Mouse (Mus musculus) olfactory bulb, adult 2 months (tissue): ENCODE data around the gene Gse1. TPM values are rescaled to one million over a fixed set of nuclear protein-coding genes. Genes with fewer than 3 reads are reported as not detected.
A peak's percentile ranks its signal among the peaks of the same experiment; 100 is the strongest.

ENCODE experiments used
- H3K27ac ChIP-seq: fragments of 200-500 bp; 2 replicates; pipeline ENCODE4 v1.5.1; 2012; ENCODE audit warnings: low read depth, low read length; ENCODE audit not compliant: insufficient read depth
- H3K4me1 ChIP-seq: fragments of 200-500 bp; 2 replicates; pipeline ENCODE4 v1.6.1; 2012; ENCODE audit warnings: low read length; ENCODE audit not compliant: control insufficient read depth, insufficient read depth
- H3K4me3 ChIP-seq: fragments of 200-500 bp; 2 replicates; pipeline ENCODE4 v1.5.1; 2012; ENCODE audit warnings: mild to moderate bottlenecking, low read depth, low read length, moderate library complexity; ENCODE audit not compliant: insufficient read depth
- CTCF ChIP-seq: fragments of 200-500 bp; IDR thresholded peaks from 2 replicates; pipeline ENCODE4 v1.5.1; 2012; ENCODE audit warnings: low read depth, mild to moderate bottlenecking, low read length, moderate library complexity; ENCODE audit not compliant: insufficient read depth
- POLR2A ChIP-seq: fragments of 200-500 bp; IDR thresholded peaks from 2 replicates; pipeline ENCODE4 v1.6.1; 2012; ENCODE audit warnings: mild to moderate bottlenecking, low read depth, low read length, moderate library complexity; ENCODE audit not compliant: insufficient read depth
- WGBS: fragments of 180-500 bp; shearing (Covaris S2); methylation state at CpG from one replicate; pipeline ENCODE4 v1.1.7; 2018; 5-methylcytosine and 5-hydroxymethylcytosine counted together
- polyA plus RNA-seq: library from polyadenylated mRNA; stranded (reverse); fragments of >200 nt; gene quantifications from 2 replicates; pipeline ENCODE4 v1.2.4, GENCODE M21; 2012; ENCODE audit warnings: low replicate concordance; ENCODE audit not compliant: missing spikeins, insufficient read depth, insufficient read length

Gene Gse1
- polyA plus RNA-seq, 1 experiment, result 42.5 TPM

DNA sequence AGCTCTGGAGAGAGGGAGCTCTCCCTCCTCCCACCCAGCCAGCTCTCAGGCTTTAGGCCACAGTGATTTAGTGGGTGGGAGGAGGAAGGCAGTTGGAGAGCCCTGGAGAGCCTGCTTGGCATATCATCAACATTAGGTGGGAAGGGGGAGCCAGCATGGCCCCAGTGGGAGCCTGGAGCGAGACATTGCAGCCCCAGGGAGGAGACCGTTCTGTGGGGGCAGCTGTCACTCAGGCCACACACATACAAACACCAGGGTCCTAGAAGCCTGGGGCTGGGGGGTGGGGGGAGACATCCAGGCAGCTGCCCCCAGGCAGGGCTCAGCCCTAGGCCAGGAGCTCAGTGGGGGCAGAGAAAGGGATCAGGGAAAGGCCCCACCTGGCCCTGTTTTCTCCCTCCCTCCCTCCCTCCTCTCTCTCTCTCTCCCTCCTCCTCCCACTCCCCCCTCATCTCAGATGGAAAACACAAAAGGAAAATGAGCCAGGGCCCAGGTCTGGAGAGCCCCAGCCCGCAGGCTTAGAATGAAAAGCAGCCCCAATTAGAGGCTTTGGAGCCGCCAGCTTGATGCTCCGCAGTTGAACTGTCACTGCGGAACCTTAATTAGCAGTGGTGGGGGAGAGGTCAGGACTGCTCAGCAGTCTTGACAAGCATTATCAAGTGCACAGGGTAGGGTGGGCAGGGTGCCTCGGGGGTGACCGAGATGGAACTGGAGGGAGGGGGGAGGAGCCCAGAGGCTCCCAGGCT, 197.1 kb downstream of the Gse1 start:
- H3K4me1 ChIP-seq, result peaks cover 82% of the 10 kb centered on the region
- peak overlapping the region; percentile 87 for H3K27ac ChIP-seq
- no peak for TF ChIP-seq CTCF
- no peak for TF ChIP-seq POLR2A
- H3K4me3 ChIP-seq, result no peak overlapping the region
- WGBS, result 13% methylated on average over 8 of the region's 8 CpGs

- H3K27ac ChIP-seq, result peak overlapping the region; percentile 58
- 58% methylated on average over 1 of the region's 1 CpGs for WGBS
These were observed 197.8 kb downstream of the Gse1 start for GRCm38 (mm10) chr8:120426105-120426504.

GRCm38 (mm10) chr8:120426622-120427385, 198.5 kb downstream of the Gse1 start:
- Histone ChIP-seq H3K4me1 (peaks cover 73% of the 10 kb centered on the region), H3K27ac (peak overlapping the region; percentile 58), H3K4me3 (no peak overlapping the region)
- TF ChIP-seq CTCF, result no peak
- TF ChIP-seq POLR2A, result no peak
- WGBS, result 20% methylated on average over 20 of the region's 20 CpGs

More at GRCm38 (mm10) chr8:120426105-120426504, 197.8 kb downstream of the Gse1 start:
- TF ChIP-seq POLR2A (no peak), CTCF (no peak)
- H3K4me3 ChIP-seq, result no peak overlapping the region
- peaks cover 78% of the 10 kb centered on the region for H3K4me1 ChIP-seq

GRCm38 (mm10) chr8:120428492-120428891, 200.2 kb downstream of the Gse1 start:
- Histone ChIP-seq H3K4me1 (peaks cover 71% of the 10 kb centered on the region), H3K27ac (no peak overlapping the region), H3K4me3 (no peak overlapping the region)
- 92% methylated on average over 5 of the region's 5 CpGs for WGBS
- TF ChIP-seq CTCF (no peak), POLR2A (no peak)

DNA sequence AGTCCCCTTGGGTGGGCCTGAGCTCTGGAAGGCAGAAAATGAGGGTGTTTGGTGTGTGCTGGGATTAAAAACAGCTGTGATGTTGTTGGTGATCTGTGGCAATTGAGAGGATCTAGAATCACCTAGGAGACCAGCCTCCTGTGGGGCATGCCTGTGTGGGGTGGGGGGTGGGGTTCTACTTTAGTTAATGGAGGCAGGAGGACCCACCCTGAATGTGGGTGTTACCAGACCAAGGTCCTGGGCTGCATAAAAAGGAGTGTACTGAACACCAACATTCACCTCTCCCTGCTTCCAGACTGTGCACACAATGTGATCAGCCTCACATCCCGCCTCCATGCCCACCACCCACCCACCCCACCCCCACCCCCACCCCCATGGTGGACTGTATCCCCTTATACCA, 200.9 kb downstream of the Gse1 start:
- WGBS, result 100% methylated on average over 1 of the region's 1 CpGs
- Histone ChIP-seq H3K4me1 (peaks cover 64% of the 10 kb centered on the region), H3K27ac (no peak overlapping the region), H3K4me3 (no peak overlapping the region)
- TF ChIP-seq CTCF, result no peak
- TF ChIP-seq POLR2A, result no peak

- Histone ChIP-seq H3K4me3 (no peak overlapping the region), H3K4me1 (peaks cover 59% of the 10 kb centered on the region), H3K27ac (no peak overlapping the region)
- WGBS, result 96% methylated on average over 12 of the region's 12 CpGs
- TF ChIP-seq POLR2A (no peak), CTCF (no peak)
These were observed 202.8 kb downstream of the Gse1 start for GRCm38 (mm10) chr8:120431042-120431441.

- Histone ChIP-seq H3K4me1 (peaks cover 59% of the 10 kb centered on the region), H3K27ac (peak overlapping the region; percentile 47; the same call in 1 of the 2 replicates), H3K4me3 (no peak overlapping the region)
- 78% methylated on average over 7 of the region's 7 CpGs for WGBS
- TF ChIP-seq POLR2A (no peak), CTCF (no peak)
These were observed 204.2 kb downstream of the Gse1 start for GRCm38 (mm10) chr8:120432438-120432837.

GRCm38 (mm10) chr8:120433143-120433542, 204.9 kb downstream of the Gse1 start:
- H3K4me1 ChIP-seq, result peaks cover 61% of the 10 kb centered on the region

DNA sequence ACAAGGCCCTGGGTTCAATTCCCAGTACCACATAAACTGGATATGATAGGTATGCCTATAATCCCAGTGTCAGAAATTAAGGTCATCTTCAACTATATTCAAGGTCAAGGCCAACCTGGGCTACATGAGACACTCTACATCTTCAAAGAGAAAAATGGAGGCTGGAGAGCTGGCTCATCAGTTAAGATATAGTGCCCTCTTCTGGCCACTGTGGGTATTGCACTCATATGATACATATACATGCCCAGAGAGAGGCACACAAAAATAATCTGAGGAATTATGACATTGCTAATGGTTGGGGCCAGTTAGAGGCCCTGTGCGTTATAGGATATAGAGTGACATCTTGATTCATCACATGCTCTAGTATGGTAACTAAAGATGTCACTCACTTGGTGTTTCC, 205.5 kb downstream of the Gse1 start:
- TF ChIP-seq POLR2A (no peak), CTCF (no peak)
- 97% methylated on average over 1 of the region's 1 CpGs for WGBS
- Histone ChIP-seq H3K4me1 (peaks cover 63% of the 10 kb centered on the region), H3K27ac (no peak overlapping the region), H3K4me3 (no peak overlapping the region)

More at GRCm38 (mm10) chr8:120433143-120433542, 204.9 kb downstream of the Gse1 start:
- Histone ChIP-seq H3K27ac (peak overlapping the region; percentile 81), H3K4me3 (no peak overlapping the region)
- 23% methylated on average over 7 of the region's 7 CpGs for WGBS
- TF ChIP-seq POLR2A (no peak), CTCF (no peak)
